Mouse (Mus musculus) hindlimb bud, embryonic 11.5 days (tissue): ENCODE results near the gene Wdtc1.

Source experiments
- DNase-seq: peaks from one replicate; pipeline ENCODE4 v3.0.0-alpha.2; 2012; ENCODE audit warnings: low read depth, low spot score; ENCODE audit errors: extremely low spot score

Gene Wdtc1

GRCm38 (mm10) chr4:133353367-133354365, at the start of gene Wdtc1:
Wdtc1 (minus strand) TSS chr4:133353481.
- DNase-seq, result no peak

GRCm38 (mm10) chr4:133402011-133402410, 48.7 kb upstream of the Wdtc1 start:
- DNase-seq, result no peak

- no peak for DNase-seq
Measured at GRCm38 (mm10) chr4:133400098-133400497, 46.8 kb upstream of the Wdtc1 start.

GRCm38 (mm10) chr4:133399509-133399908, 46.2 kb upstream of the Wdtc1 start:
- DNase-seq, result no peak

GRCm38 (mm10) chr4:133398619-133399018, 45.3 kb upstream of the Wdtc1 start:
- DNase-seq, result no peak

- no peak for DNase-seq
Measured at GRCm38 (mm10) chr4:133397961-133398360, 44.7 kb upstream of the Wdtc1 start.

GRCm38 (mm10) chr4:133397299-133397698, 44.0 kb upstream of the Wdtc1 start:
- no peak for DNase-seq

- DNase-seq, result no peak
Measured at GRCm38 (mm10) chr4:133396079-133396478, 42.8 kb upstream of the Wdtc1 start.

- no peak for DNase-seq
Measured at GRCm38 (mm10) chr4:133394981-133395573, 41.8 kb upstream of the Wdtc1 start.

- DNase-seq, result no peak
Measured at GRCm38 (mm10) chr4:133391185-133392040, 38.1 kb upstream of the Wdtc1 start.

- DNase-seq, result no peak
Measured at GRCm38 (mm10) chr4:133390585-133390984, 37.3 kb upstream of the Wdtc1 start.

GRCm38 (mm10) chr4:133390042-133390441, 36.8 kb upstream of the Wdtc1 start:
- no peak for DNase-seq

- no peak for DNase-seq
Measured at GRCm38 (mm10) chr4:133388781-133389552, 35.7 kb upstream of the Wdtc1 start.

- no peak for DNase-seq
Measured at GRCm38 (mm10) chr4:133387053-133387452, 33.8 kb upstream of the Wdtc1 start.

- DNase-seq, result no peak
Measured at GRCm38 (mm10) chr4:133386061-133386797, 32.9 kb upstream of the Wdtc1 start.

GRCm38 (mm10) chr4:133381141-133381540, 27.9 kb upstream of the Wdtc1 start:
- DNase-seq, result no peak

- DNase-seq, result no peak
Measured at GRCm38 (mm10) chr4:133380532-133380931, 27.3 kb upstream of the Wdtc1 start.

GRCm38 (mm10) chr4:133379861-133380260, 26.6 kb upstream of the Wdtc1 start:
- no peak for DNase-seq

- no peak for DNase-seq
Measured at GRCm38 (mm10) chr4:133379046-133379347, 25.7 kb upstream of the Wdtc1 start.
